Mouse (Mus musculus) C2C12 (cell line): ENCODE data around the gene Fxyd3.

ENCODE experiments used
- CEBPB ChIP-seq: IDR thresholded peaks from one replicate; pipeline ENCODE4 v1.6.1; 2011; ENCODE audit warnings: low read depth, mild to moderate bottlenecking, control low read depth, moderate library complexity
- CTCF ChIP-seq: IDR thresholded peaks from one replicate; pipeline ENCODE4 v1.5.1; 2011; ENCODE audit not compliant: control insufficient read depth, insufficient read depth, insufficient read length
- FOSL1 ChIP-seq: IDR thresholded peaks from one replicate; pipeline ENCODE4 v1.8.0; 2011; ENCODE audit warnings: mild to moderate bottlenecking, low read length; ENCODE audit not compliant: poor library complexity, insufficient read depth, severe bottlenecking
- MAX ChIP-seq: IDR thresholded peaks from one replicate; pipeline ENCODE4 v1.6.1; 2011; ENCODE audit warnings: mild to moderate bottlenecking, control low read depth
- MYOD1 ChIP-seq: IDR thresholded peaks from one replicate; pipeline ENCODE4 v1.6.1; 2011; ENCODE audit warnings: low read depth; ENCODE audit not compliant: control insufficient read depth, insufficient read length
- MYOG ChIP-seq: IDR thresholded peaks from one replicate; pipeline ENCODE4 v1.6.1; 2011; ENCODE audit not compliant: control insufficient read depth, insufficient read length; ENCODE audit errors: extremely low read depth
- USF1 ChIP-seq: IDR thresholded peaks from one replicate; pipeline ENCODE4 v1.6.1; 2011; ENCODE audit warnings: low read depth, mild to moderate bottlenecking, control low read depth, moderate library complexity

DNA sequence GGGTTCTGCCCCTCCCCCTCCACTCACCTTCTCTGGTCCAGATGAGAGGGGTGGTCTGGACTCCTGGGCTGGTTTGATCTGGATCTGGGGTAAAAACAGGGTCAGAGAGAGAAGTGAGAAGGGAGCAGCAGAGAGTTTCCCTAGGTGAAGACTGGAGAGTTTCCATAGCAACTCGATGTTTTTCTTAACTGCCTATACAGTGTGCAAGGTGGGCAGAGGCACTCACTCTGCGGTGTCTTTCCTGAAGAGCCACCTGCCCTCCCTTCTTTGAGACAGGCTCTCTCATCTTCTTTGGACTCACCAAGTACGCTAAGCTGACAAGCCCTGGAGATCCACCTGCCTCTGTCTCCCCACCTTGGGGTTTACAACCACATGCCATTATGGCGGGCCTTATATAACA is 37.5 kb downstream of the Fxyd3 start:
- TF ChIP-seq MYOG (no peak), MAX (no peak), CTCF (no peak), MYOD1 (no peak), CEBPB (no peak), USF1 (no peak), FOSL1 (no peak)
